Mouse (Mus musculus) frontal cortex, postnatal 14 days (tissue): Measurements from ENCODE around the gene Smad9.
"Not testable (repeated sequence)": the region's sequence is repeated elsewhere in the genome, so short reads cannot be mapped to it uniquely, and the experiment has no call there.

Source experiments
- DNase-seq, 2 experiments: peaks; one replicate each; pipeline ENCODE4 v3.0.0; 2022; ENCODE audit warnings: low spot score in 2 of 2

Smad9 gene

GRCm38 (mm10) chr3:54757446-54757845 is 2.1 kb downstream of the Smad9 start:
- no peak for DNase-seq

DNA sequence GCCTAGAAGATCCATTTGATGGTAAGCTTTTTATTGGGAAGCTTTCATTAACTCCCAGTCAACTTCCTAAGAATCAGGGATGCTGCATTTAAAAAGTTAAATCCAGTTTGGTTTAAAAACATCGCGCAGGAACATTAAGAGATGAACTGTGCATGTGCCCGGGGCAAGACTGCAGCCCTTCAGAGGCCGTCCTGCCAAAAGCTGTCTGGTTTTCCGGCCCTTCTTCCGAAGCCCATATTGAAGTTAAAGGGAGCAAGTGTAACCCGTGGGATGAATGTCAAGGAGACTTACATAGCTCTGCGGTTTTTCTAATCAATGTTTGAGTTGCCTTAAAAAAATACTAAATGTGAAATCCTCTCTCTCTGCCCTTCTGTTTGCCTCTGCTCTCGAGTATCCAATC is 3.8 kb downstream of the Smad9 start:
- no peak for DNase-seq

- no peak for DNase-seq
Observed at GRCm38 (mm10) chr3:54760321-54761115, 5.1 kb downstream of the Smad9 start.

DNA sequence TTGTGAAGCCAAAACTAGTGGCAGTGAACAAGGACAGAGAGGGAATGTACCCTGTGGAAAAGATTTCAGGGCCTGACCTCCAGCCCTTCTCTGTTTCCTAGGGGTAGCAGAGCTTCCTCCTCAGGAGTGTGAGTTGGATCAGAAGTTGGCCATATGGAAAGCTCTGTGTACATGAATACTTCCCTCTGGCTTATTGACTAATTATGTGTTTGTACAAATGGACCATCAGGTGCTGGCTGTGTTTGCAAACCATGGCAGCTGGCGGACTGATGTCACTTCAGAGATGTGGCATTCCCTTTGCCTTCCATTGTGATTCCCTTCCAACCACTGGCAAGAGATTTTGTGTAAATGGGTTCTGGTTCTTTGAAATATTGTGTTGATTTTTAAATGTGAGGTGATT is 5.9 kb downstream of the Smad9 start:
- DNase-seq: no peak

- DNase-seq: peak; percentile 10 to 36
Observed at GRCm38 (mm10) chr3:54764418-54764817, 9.0 kb downstream of the Smad9 start.

DNA sequence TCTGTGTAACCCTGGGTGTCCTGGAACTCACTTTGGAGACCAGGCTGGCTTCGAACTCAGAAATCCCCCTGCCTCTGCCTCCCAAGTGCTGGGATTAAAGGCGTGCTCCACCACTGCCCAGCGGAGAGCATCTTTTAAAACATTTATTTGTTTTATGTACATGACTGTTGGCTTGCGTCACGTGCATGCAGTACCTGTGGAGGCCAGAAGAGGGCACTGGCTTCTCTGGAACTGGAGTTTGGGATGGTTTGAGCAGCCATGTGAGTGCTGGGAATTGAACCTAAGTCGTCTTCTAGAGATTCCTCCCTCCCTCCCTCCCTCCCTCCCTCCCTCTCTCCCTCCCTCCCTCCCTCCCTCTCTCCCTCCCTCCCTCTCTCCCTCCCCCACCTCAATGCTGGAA is 10.1 kb downstream of the Smad9 start:
- not testable (repeated sequence) for DNase-seq

DNA sequence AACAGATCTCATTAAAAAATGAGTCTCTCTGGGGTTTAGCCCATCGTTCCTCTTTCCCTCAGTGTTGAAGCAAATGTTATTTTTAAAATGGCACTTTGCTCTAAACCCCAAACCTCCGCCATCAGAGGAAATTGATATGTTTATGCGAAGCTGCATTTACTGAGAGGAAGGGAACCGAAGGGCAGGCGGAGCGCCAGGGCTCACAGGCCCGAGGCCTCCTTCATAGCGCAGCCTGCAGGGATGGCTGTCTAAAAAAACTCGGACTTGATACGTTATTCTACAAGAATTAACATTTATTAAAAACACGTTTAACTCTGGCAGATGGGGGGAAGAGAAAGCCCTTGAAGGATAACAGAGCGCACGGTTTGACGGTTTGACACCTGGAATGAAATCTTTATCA is 10.7 kb downstream of the Smad9 start:
- no peak for DNase-seq

DNA sequence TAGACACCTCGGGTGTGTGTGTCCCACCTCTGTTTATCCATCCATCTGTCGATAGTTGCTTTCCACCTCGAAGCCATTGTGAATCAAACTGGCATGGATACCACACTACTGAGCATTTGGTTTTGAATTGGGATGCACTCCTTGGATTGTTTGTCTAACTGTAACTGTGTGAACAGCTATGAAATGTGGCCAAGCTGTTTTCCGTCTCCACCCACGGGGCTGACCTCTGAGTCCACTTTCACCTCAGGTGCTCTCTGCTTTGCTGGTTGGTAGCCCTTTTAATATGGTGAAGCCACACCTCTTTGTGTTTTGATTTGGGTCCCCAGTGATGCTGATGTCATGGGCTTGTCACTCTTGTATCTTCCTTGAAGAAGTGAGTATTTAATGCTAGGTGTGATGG is 11.4 kb downstream of the Smad9 start:
- DNase-seq: no peak

DNA sequence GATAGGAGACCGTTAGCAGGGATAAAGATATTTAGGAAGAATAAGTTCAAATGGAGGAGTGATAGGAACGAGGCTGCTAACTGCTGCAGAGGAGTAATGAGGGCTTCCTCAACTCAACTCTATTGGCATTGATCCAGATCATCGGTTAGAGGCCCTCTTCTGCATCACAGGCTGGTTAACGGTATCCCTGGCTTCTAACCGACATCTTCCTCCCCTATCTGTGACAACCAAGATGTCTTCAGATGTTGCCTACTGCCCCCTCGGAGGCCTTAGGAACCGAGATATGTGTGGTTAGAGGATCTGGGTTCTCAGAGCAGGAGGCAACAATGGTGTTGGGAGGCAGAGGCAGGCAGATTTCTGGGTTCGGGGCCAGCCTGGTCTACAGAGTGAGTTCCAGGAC is 13.2 kb downstream of the Smad9 start:
- no peak for DNase-seq

DNA sequence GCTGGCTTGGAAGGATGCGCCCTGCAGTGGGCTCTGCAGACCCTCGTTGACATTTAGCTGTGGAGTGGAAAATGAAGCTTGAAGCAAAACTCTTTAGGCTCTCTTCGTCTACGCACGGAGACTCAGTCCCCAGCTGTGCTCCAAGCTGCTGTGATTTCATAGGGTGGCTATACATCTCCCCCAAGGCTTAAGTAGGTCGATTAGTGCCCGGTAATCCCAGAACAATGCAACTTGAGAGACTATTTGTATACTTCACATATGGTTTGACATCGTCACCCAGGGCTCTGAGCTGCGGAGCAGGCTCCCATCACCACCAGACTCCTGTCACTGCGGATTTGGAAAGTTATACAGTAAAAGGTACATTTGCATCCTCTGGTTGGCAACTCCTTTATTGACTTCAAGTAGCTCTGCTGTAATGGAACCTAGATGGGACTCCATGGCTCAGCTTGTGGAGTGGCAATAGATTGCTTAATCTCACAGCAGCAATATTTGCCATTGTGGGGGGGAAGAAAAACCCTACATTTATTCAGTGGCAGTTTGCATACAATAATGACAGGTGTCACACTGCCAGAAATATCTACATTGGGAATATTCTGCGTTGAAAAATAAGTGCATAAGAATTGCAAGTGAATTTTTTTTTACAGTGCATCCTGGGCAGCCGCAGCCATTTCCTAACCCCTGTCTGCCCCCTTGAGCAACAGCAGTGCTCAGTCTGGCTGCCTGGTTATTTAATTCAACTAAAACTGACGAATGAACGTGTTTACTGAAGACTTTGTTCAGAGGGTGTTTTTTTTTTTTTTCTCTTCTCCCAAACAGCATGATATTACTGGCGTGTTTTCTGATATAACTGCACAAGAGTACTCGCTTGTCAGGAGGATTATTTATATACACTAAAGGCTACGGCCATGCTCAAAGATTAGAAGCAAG is 14.2 kb downstream of the Smad9 start:
- DNase-seq: no peak

DNA sequence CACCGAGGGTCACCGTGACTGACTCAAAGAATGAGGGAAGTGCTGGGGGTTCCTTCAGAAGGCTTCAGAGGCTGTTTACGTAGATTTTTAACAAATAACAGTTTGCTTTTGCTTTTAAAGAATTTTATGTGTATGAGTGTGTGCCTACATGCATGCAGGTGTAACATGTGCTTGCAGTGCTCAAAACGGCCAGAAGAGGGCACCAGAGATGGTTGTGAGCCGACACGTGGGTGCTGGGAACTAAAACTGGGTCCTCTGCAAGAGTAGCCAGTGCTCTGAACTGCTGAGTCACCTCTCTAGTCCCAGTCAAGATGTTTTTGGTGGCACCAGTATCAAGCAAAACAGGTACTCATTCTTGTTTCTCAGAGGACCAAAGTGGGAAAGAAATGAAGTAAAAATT is 18.2 kb downstream of the Smad9 start:
- DNase-seq: no peak

- no peak for DNase-seq
Observed at GRCm38 (mm10) chr3:54775989-54776631, 20.7 kb downstream of the Smad9 start.

DNA sequence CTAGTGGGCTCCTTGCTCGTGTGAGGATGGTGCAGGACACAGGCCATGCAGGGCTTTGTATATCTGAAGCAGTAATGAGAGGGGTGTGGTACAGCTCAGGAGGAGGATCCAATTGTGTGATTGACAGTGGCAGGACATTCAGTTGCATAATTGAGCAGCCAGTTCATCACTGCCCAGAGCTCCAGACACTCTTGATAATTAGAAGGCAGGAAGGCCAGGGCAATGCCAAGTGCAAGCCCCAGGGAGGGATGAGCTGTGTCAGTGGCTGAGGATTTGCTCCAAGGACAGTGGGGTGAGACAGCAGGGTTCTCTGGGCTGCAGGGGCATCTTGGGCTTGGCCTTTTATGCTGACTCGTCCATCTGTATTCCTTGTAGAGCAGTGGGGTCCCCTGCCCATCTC is 35.2 kb downstream of the Smad9 start:
- DNase-seq: no peak

- no peak for DNase-seq
Observed at GRCm38 (mm10) chr3:54791822-54792677, 36.7 kb downstream of the Smad9 start.

GRCm38 (mm10) chr3:54793762-54794161 is 38.4 kb downstream of the Smad9 start:
- DNase-seq: no peak

DNA sequence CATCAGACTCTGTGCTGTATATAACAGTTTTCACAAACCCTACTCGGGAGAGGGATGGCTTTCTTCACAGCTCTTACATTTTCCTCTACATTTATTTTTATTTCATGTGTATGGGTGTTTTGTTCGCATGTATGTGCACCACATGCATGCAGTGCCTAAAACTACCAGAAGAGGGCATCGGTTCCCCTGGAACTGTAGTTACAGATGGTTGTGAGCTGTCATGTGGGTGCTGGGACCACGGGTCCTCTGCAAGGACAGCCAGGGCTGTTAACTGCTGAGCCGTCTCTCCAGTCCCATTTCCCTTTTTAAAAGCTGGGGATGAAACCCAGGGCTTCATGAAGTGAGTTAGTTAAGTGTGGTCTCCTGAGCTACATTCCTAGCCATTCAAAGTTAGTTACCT is 40.0 kb downstream of the Smad9 start:
- DNase-seq: no peak

- no peak for DNase-seq
Observed at GRCm38 (mm10) chr3:54795806-54796205, 40.4 kb downstream of the Smad9 start.

GRCm38 (mm10) chr3:54797211-54797610 is 41.8 kb downstream of the Smad9 start:
- DNase-seq: peak in 1 of 2 experiments; percentile 27

GRCm38 (mm10) chr3:54803713-54804112 is 48.3 kb downstream of the Smad9 start:
- DNase-seq: no peak

DNA sequence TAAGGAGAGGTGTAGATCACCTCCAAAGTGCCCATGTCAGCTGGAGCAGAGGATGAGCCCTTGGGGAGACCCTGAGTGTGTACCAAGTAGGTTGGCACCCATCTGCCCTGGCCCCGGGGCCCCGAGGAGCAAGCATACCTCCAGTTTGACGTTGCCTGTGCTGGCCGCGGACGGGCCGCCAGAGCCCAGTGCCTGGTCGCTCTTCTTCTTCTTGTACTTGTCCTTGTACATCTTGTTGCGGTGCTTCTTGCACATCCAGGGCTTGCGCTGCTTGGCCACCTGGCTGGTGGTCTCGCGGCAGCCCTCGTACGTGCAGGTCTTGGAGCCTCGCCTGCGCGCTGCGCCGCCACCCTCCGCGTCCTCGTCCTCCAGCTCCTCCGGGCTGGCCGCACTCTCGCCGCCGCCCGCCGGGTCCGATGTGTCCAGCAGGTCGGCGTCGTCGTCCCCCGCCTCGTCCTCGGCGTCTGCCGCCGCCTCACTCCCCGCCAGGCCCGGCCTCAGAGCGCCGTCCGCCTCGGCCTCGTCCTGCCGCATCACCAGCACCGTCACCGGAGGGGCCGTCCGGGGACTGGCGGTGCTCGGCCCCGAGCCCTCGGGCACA is 51.8 kb downstream of the Smad9 start:
- DNase-seq: peak; percentile 28 to 38

- DNase-seq: peak; percentile 90 to 92
Observed at GRCm38 (mm10) chr3:54807666-54808217, 52.4 kb downstream of the Smad9 start, which contains the start of gene Rfxap. Rfxap (minus strand) TSS chr3:54807791.
